Mouse (Mus musculus) liver, postnatal 0 days (tissue): ENCODE results near the gene Ptpn21.

Source experiments
- CTCF ChIP-seq: sonication (generic); IDR thresholded peaks from 2 replicates; pipeline ENCODE4 v1.5.1; 2016; ENCODE audit warnings: antibody characterized with exemption, low read depth
- EP300 ChIP-seq: IDR thresholded peaks from 2 replicates; pipeline ENCODE4 v1.6.1; 2016; ENCODE audit warnings: antibody characterized with exemption, low read depth, mild to moderate bottlenecking

DNA sequence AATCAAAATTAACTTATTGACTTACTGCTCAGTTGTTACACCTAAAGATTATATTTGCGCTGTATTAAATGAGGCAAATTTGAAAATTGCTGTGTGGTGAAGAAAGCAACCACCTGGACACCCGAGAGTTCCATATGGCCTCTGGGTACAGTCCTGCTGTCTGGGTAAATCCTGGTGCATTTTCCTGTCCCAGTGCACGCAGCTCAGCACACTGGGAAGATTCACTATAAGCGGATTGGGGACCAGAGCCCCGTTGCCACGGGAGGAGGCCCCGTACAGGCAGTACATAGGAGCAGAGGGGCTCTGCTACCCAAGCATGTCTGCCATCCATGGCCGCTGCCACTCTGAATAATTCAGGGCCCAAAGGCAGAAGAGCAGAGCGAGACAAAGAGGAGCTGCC lies 35.6 kb downstream of the Ptpn21 start:
- TF ChIP-seq CTCF (no peak), EP300 (no peak)
